Mouse (Mus musculus) c-Kit-negative CD71-positive TER-119-positive erythroid progenitor cells, embryonic 14.5 days (primary cell): ENCODE data around the gene Lhfpl4.
A peak's percentile ranks its signal among the peaks of the same experiment; 100 is the strongest.

Experiments used
- DNase-seq: peaks from one replicate; pipeline ENCODE4 v3.0.0-alpha.2; 2013; ENCODE audit warnings: low read depth, low spot score

Gene Lhfpl4

GRCm38 (mm10) chr6:113194841-113195595, at the start of gene Lhfpl4:
TSS of gene Lhfpl4 (minus strand) at chr6:113195384.
- DNase-seq: no peak

GRCm38 (mm10) chr6:113242753-113243152, 47.6 kb upstream of the Lhfpl4 start:
- DNase-seq: no peak

GRCm38 (mm10) chr6:113238442-113238841, 43.3 kb upstream of the Lhfpl4 start:
- peak; percentile 9 for DNase-seq

GRCm38 (mm10) chr6:113237542-113238270, 42.5 kb upstream of the Lhfpl4 start, which contains the start of gene Mtmr14:
TSS of gene Mtmr14 (plus strand) at chr6:113237843.
- peak; percentile 94 for DNase-seq

- DNase-seq: no peak
Observed at GRCm38 (mm10) chr6:113235141-113235540, 40.0 kb upstream of the Lhfpl4 start.

- no peak for DNase-seq
Observed at GRCm38 (mm10) chr6:113226705-113227104, 31.5 kb upstream of the Lhfpl4 start.

- no peak for DNase-seq
Observed at GRCm38 (mm10) chr6:113225798-113226197, 30.6 kb upstream of the Lhfpl4 start.

- no peak for DNase-seq
Observed at GRCm38 (mm10) chr6:113216280-113216679, 21.1 kb upstream of the Lhfpl4 start.

GRCm38 (mm10) chr6:113195596-113195992, 410 bp upstream of the Lhfpl4 start:
- no peak for DNase-seq

GRCm38 (mm10) chr6:113194517-113194840, 705 bp downstream of the Lhfpl4 start:
- DNase-seq: no peak

- DNase-seq: no peak
Observed at GRCm38 (mm10) chr6:113193765-113194460, 1.3 kb downstream of the Lhfpl4 start.

- DNase-seq: no peak
Observed at GRCm38 (mm10) chr6:113184866-113185525, 10.2 kb downstream of the Lhfpl4 start.

- no peak for DNase-seq
Observed at GRCm38 (mm10) chr6:113184163-113184562, 11.0 kb downstream of the Lhfpl4 start.

GRCm38 (mm10) chr6:113179195-113179733, 15.9 kb downstream of the Lhfpl4 start:
- DNase-seq: no peak

GRCm38 (mm10) chr6:113178286-113179194, 16.6 kb downstream of the Lhfpl4 start:
- DNase-seq: no peak

- no peak for DNase-seq
Observed at GRCm38 (mm10) chr6:113176613-113177012, 18.6 kb downstream of the Lhfpl4 start.

GRCm38 (mm10) chr6:113175469-113175868, 19.7 kb downstream of the Lhfpl4 start:
- DNase-seq: no peak

GRCm38 (mm10) chr6:113172568-113172967, 22.6 kb downstream of the Lhfpl4 start:
- DNase-seq: peak; percentile 36

- DNase-seq: no peak
Observed at GRCm38 (mm10) chr6:113172011-113172410, 23.2 kb downstream of the Lhfpl4 start.

GRCm38 (mm10) chr6:113170651-113171050, 24.5 kb downstream of the Lhfpl4 start:
- no peak for DNase-seq
